Mouse (Mus musculus): Measurements from ENCODE around the gene Kif26b. TPM values are rescaled to one million over a fixed set of nuclear protein-coding genes. Genes with fewer than 3 reads are reported as not detected.
A peak's percentile ranks its signal among the peaks of the same experiment; 100 is the strongest.

Kif26b gene
- polyA plus RNA-seq, 1 experiment from 2014 or later: 8.7 TPM

GRCm38 (mm10) chr1:178748617-178749016, 219.7 kb downstream of the Kif26b start:
- H3K4me1 ChIP-seq (ENCODE audit: control insufficient read depth, insufficient read depth, low read depth, low read length): peaks cover 11% of the 10 kb centered on the region
- WGBS: 93% methylated on average over 1 of the region's 1 CpGs

GRCm38 (mm10) chr1:178749786-178750185, 220.9 kb downstream of the Kif26b start:
- peaks cover 3% of the 10 kb centered on the region; the same call in 1 of the 2 replicates for H3K9me3 ChIP-seq (ENCODE audit: control insufficient read depth, low read length)
- peaks cover 11% of the 10 kb centered on the region for H3K4me1 ChIP-seq (ENCODE audit: control insufficient read depth, insufficient read depth, low read depth, low read length)
- H3K4me3 ChIP-seq (ENCODE audit: low read length): no peak overlapping the region
- H3K27ac ChIP-seq (ENCODE audit: low read depth, low read length): no peak overlapping the region
- no peaks in the 10 kb centered on the region for H3K36me3 ChIP-seq (ENCODE audit: control insufficient read depth, insufficient read depth, low read length)
- H3K4me2 ChIP-seq (ENCODE audit: low read length): no peak overlapping the region
- no peak overlapping the region for H3K9ac ChIP-seq (ENCODE audit: low read depth, low read length)
- WGBS: 75% methylated on average over 9 of the region's 9 CpGs
- H3K27me3 ChIP-seq (replicated peaks; ENCODE audit: control insufficient read depth, insufficient read depth, low read length): no peaks in the 10 kb centered on the region
- ATAC-seq: no peak

More at GRCm38 (mm10) chr1:178748617-178749016, 219.7 kb downstream of the Kif26b start:
- Histone ChIP-seq H3K36me3 (ENCODE audit: control insufficient read depth, insufficient read depth, low read length) (no peaks in the 10 kb centered on the region), H3K27me3 (replicated peaks; ENCODE audit: control insufficient read depth, insufficient read depth, low read length) (no peaks in the 10 kb centered on the region), H3K9me3 (ENCODE audit: control insufficient read depth, low read length) (peaks cover 3% of the 10 kb centered on the region; the same call in 1 of the 2 replicates), H3K4me3 (ENCODE audit: low read length) (no peak overlapping the region), H3K4me2 (ENCODE audit: low read length) (no peak overlapping the region), H3K9ac (ENCODE audit: low read depth, low read length) (no peak overlapping the region), H3K27ac (ENCODE audit: low read depth, low read length) (no peak overlapping the region)
- ATAC-seq: no peak

GRCm38 (mm10) chr1:178758441-178758840, 229.5 kb downstream of the Kif26b start:
- Histone ChIP-seq H3K27me3 (replicated peaks; ENCODE audit: control insufficient read depth, insufficient read depth, low read length) (no peaks in the 10 kb centered on the region), H3K9me3 (ENCODE audit: control insufficient read depth, low read length) (no peaks in the 10 kb centered on the region), H3K36me3 (ENCODE audit: control insufficient read depth, insufficient read depth, low read length) (no peaks in the 10 kb centered on the region), H3K27ac (ENCODE audit: low read depth, low read length) (no peak overlapping the region), H3K4me2 (ENCODE audit: low read length) (no peak overlapping the region), H3K9ac (ENCODE audit: low read depth, low read length) (no peak overlapping the region), H3K4me1 (ENCODE audit: control insufficient read depth, insufficient read depth, low read depth, low read length) (no peaks in the 10 kb centered on the region), H3K4me3 (ENCODE audit: low read length) (no peak overlapping the region)
- 61% methylated on average over 3 of the region's 3 CpGs for WGBS
- ATAC-seq: no peak

GRCm38 (mm10) chr1:178762125-178762741, 233.3 kb downstream of the Kif26b start:
- Histone ChIP-seq H3K27ac (ENCODE audit: low read depth, low read length) (no peak overlapping the region), H3K9me3 (ENCODE audit: control insufficient read depth, low read length) (no peaks in the 10 kb centered on the region), H3K36me3 (ENCODE audit: control insufficient read depth, insufficient read depth, low read length) (no peaks in the 10 kb centered on the region), H3K9ac (ENCODE audit: low read depth, low read length) (no peak overlapping the region), H3K4me3 (ENCODE audit: low read length) (no peak overlapping the region), H3K4me1 (ENCODE audit: control insufficient read depth, insufficient read depth, low read depth, low read length) (0 out of 2 replicates have a peak, but pooled peaks cover 2% of the 10 kb centered on the region), H3K4me2 (ENCODE audit: low read length) (no peak overlapping the region), H3K27me3 (replicated peaks; ENCODE audit: control insufficient read depth, insufficient read depth, low read length) (no peaks in the 10 kb centered on the region)
- WGBS: 49% methylated on average over 3 of the region's 3 CpGs
- no peak for ATAC-seq

- no peak for ATAC-seq
- H3K27me3 ChIP-seq (replicated peaks; ENCODE audit: control insufficient read depth, insufficient read depth, low read length): no peaks in the 10 kb centered on the region
- WGBS: 66% methylated on average over 4 of the region's 4 CpGs
- H3K27ac ChIP-seq (ENCODE audit: low read depth, low read length): no peak overlapping the region
- H3K4me1 ChIP-seq (ENCODE audit: control insufficient read depth, insufficient read depth, low read depth, low read length): 0 out of 2 replicates have a peak, but pooled peaks cover 2% of the 10 kb centered on the region
- no peak overlapping the region for H3K4me3 ChIP-seq (ENCODE audit: low read length)
- H3K4me2 ChIP-seq (ENCODE audit: low read length): no peak overlapping the region
- no peaks in the 10 kb centered on the region for H3K36me3 ChIP-seq (ENCODE audit: control insufficient read depth, insufficient read depth, low read length)
- H3K9ac ChIP-seq (ENCODE audit: low read depth, low read length): no peak overlapping the region
- H3K9me3 ChIP-seq (ENCODE audit: control insufficient read depth, low read length): no peaks in the 10 kb centered on the region
Observed at GRCm38 (mm10) chr1:178764914-178765313, 236.0 kb downstream of the Kif26b start.

- no peak overlapping the region for H3K9ac ChIP-seq (ENCODE audit: low read depth, low read length)
- 0 out of 2 replicates have a peak, but pooled peaks cover 2% of the 10 kb centered on the region for H3K4me1 ChIP-seq (ENCODE audit: control insufficient read depth, insufficient read depth, low read depth, low read length)
- no peak overlapping the region for H3K27ac ChIP-seq (ENCODE audit: low read depth, low read length)
- WGBS: 81% methylated on average over 2 of the region's 2 CpGs
- H3K4me2 ChIP-seq (ENCODE audit: low read length): no peak overlapping the region
- no peaks in the 10 kb centered on the region for H3K27me3 ChIP-seq (replicated peaks; ENCODE audit: control insufficient read depth, insufficient read depth, low read length)
- no peak for ATAC-seq
- H3K9me3 ChIP-seq (ENCODE audit: control insufficient read depth, low read length): no peaks in the 10 kb centered on the region
- H3K36me3 ChIP-seq (ENCODE audit: control insufficient read depth, insufficient read depth, low read length): no peaks in the 10 kb centered on the region
- H3K4me3 ChIP-seq (ENCODE audit: low read length): no peak overlapping the region
Observed at GRCm38 (mm10) chr1:178765650-178766049, 236.7 kb downstream of the Kif26b start.

GRCm38 (mm10) chr1:178768976-178769375, 240.1 kb downstream of the Kif26b start:
- WGBS: 91% methylated on average over 4 of the region's 4 CpGs
- no peak for ATAC-seq
- Histone ChIP-seq H3K4me1 (ENCODE audit: control insufficient read depth, insufficient read depth, low read depth, low read length) (0 out of 2 replicates have a peak, but pooled peaks cover 2% of the 10 kb centered on the region), H3K4me3 (ENCODE audit: low read length) (no peak overlapping the region), H3K36me3 (ENCODE audit: control insufficient read depth, insufficient read depth, low read length) (no peaks in the 10 kb centered on the region), H3K9ac (ENCODE audit: low read depth, low read length) (no peak overlapping the region), H3K9me3 (ENCODE audit: control insufficient read depth, low read length) (no peaks in the 10 kb centered on the region), H3K4me2 (ENCODE audit: low read length) (no peak overlapping the region), H3K27me3 (replicated peaks; ENCODE audit: control insufficient read depth, insufficient read depth, low read length) (no peaks in the 10 kb centered on the region), H3K27ac (ENCODE audit: low read depth, low read length) (no peak overlapping the region)

GRCm38 (mm10) chr1:178769988-178770387, 241.1 kb downstream of the Kif26b start:
- H3K27ac ChIP-seq (ENCODE audit: low read depth, low read length): no peak overlapping the region
- no peak for ATAC-seq
- 81% methylated on average over 6 of the region's 6 CpGs for WGBS
- H3K4me3 ChIP-seq (ENCODE audit: low read length): no peak overlapping the region
- no peaks in the 10 kb centered on the region for H3K27me3 ChIP-seq (replicated peaks; ENCODE audit: control insufficient read depth, insufficient read depth, low read length)
- no peaks in the 10 kb centered on the region for H3K9me3 ChIP-seq (ENCODE audit: control insufficient read depth, low read length)
- H3K36me3 ChIP-seq (ENCODE audit: control insufficient read depth, insufficient read depth, low read length): no peaks in the 10 kb centered on the region
- H3K9ac ChIP-seq (ENCODE audit: low read depth, low read length): no peak overlapping the region
- H3K4me2 ChIP-seq (ENCODE audit: low read length): no peak overlapping the region
- H3K4me1 ChIP-seq (ENCODE audit: control insufficient read depth, insufficient read depth, low read depth, low read length): 0 out of 2 replicates have a peak, but pooled peaks cover under 1% of the 10 kb centered on the region

- Histone ChIP-seq H3K4me3 (ENCODE audit: low read length) (no peak overlapping the region), H3K4me1 (ENCODE audit: control insufficient read depth, insufficient read depth, low read depth, low read length) (no peaks in the 10 kb centered on the region), H3K36me3 (ENCODE audit: control insufficient read depth, insufficient read depth, low read length) (no peaks in the 10 kb centered on the region), H3K9ac (ENCODE audit: low read depth, low read length) (no peak overlapping the region), H3K9me3 (ENCODE audit: control insufficient read depth, low read length) (no peaks in the 10 kb centered on the region), H3K4me2 (ENCODE audit: low read length) (no peak overlapping the region), H3K27me3 (replicated peaks; ENCODE audit: control insufficient read depth, insufficient read depth, low read length) (no peaks in the 10 kb centered on the region), H3K27ac (ENCODE audit: low read depth, low read length) (no peak overlapping the region)
- WGBS: 57% methylated on average over 6 of the region's 7 CpGs
- ATAC-seq: peak; percentile 52; the same call in 1 of the 2 replicates
Observed at GRCm38 (mm10) chr1:178770626-178771362, 241.9 kb downstream of the Kif26b start.

All from hindbrain, embryonic 16.5 days (tissue).